Mouse (Mus musculus): ENCODE measurements around the gene Tnc. TPM values are rescaled to one million over a fixed set of nuclear protein-coding genes. Genes with fewer than 3 reads are reported as not detected.

Tnc gene
- polyA plus RNA-seq (2014; fragmentation: Illumina TruSeq; extraction: RNeasy Lipid Tissue Mini Kit (QIAGEN cat#74804); ENCODE audit: low read depth, low replicate concordance), result 2.2 TPM

DNA sequence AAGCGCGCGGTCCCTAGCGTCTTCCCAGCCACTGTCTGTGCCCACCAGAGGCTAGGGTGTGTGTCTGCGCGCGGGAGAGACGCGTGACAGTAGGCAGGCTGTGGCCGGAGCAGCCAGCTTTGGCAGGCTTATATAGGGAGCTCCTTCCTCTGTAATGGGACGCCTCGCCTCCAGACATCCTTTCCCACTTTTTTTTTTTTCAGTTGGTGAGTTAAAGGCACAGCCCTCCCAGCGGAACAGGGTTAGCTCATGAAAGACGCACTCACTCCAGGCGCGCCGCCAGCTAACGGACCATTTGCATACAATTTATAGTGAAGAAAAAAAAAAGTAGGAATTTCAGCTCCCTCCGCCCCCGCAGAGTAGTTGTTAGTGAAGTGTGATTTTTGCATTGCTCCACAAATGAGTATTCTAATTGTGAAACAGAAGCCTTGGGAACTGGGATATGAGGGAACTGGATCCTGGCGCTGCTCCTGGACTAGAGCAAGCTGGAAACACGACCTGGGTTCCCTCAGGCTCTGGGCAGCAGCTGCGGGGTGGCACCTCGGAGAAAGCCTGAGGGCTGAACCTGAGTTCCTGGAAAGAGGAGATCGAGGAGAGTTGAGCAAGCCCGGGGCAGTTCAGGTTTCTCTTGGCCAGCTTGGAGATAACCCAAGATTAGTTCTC lies at the start of gene Tnc:
Gene Tnc (minus strand): TSS at position 185 of the 663 bp plus-strand sequence.

Other genes with a start within 250 kb of the Tnc start
- gene Tnfsf8, start 185.7 kb downstream of the Tnc start, polyA plus RNA-seq (2014; fragmentation: Illumina TruSeq; extraction: RNeasy Lipid Tissue Mini Kit (QIAGEN cat#74804); ENCODE audit: low read depth, low replicate concordance), result 0.22 TPM

Data from adipose tissue, adult 10 weeks (tissue).